Mouse (Mus musculus): ENCODE results near the gene Slc16a9. TPM values are rescaled to one million over a fixed set of nuclear protein-coding genes. Genes with fewer than 3 reads are reported as not detected.
A peak's percentile ranks its signal among the peaks of the same experiment; 100 is the strongest.

The Slc16a9 gene
- polyA plus RNA-seq, 3 experiments from 2014 or later, result not detected

DNA sequence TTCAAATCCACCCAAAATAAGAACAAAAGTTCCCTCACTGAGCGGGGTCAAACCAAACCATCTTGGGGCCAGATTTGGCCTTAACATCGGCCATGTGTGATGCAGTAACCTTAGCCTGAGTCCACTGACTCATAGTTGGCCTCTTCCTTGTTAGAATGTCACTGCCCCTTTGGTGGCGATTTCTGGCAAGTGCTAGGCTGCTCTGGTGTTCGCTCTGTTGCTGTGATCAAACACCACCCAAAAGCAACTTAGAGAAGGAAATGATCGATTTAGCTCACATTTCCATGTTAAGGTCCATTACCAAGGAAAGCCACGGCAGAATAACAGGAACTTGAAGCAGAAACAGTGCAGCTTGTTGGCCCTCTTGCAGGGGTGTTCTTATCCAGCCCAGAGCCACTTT, 5.9 kb downstream of the Slc16a9 start:
- no peak for ATAC-seq

DNA sequence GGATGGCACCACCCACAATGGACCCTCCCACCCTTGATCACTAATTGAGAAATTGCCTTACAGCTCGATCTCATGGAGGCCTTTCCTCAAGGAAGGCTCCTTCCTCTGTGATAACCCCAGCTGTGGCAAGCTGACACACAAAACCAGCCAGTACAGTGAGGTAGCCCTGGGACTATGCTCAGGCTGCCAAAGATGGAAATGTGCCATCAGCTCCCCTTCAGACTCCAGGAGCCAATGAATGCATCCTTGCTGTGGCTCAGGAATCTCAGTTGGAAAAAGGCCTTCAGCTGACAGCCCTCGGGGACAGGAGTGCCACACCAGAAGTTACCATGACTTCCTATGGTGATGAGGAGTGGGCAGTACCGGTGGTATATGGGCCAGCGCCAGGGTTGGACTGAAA, 9.8 kb downstream of the Slc16a9 start:
- no peak for ATAC-seq

DNA sequence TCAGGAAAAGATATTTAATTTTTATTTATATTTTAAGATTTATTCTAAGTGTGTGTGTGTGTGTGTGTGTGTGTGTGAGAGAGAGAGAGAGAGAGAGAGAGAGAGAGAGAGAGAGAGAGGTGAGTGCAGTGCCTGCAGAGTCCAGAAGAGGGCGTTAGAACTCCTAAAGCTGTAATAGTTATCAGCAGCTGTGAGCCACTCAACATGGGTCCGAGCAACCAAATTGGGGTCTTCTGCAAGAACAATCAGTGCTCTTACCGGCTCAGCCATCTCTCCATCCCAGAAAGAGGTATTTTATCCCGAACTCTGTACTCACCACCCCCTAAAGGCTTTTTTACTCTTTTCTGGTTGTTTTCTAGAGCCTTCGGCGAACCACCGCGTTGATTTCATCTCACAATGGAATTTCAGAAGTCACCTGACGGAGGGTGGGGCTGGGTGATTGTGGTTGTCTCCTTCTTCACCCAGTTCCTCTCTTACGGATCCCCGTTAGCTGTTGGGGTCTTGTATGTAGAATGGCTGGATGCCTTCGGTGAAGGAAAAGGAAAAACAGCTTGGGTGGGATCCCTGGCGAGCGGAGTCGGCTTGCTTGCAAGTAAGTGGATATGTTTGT, 10.8 kb downstream of the Slc16a9 start:
- no peak for ATAC-seq

DNA sequence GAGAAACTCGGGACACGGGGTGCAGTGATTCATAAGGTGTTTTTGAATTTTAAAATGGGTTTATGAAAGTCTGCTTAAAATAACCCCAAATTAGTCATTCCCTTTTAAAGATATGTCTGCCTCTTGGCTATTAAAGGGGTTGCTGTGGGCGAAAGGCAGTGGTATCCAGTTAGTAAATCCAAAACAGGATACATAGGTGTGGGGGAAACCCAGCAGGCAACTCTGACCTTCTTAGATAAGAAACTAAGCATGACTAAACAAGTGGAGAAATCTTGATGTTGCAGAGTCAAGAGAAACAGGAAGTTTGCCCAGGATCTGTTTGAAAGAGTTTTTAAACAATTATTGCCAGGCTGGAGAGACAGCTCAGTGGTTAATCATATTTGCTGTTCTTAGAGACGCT, 12.1 kb downstream of the Slc16a9 start:
- no peak for ATAC-seq

DNA sequence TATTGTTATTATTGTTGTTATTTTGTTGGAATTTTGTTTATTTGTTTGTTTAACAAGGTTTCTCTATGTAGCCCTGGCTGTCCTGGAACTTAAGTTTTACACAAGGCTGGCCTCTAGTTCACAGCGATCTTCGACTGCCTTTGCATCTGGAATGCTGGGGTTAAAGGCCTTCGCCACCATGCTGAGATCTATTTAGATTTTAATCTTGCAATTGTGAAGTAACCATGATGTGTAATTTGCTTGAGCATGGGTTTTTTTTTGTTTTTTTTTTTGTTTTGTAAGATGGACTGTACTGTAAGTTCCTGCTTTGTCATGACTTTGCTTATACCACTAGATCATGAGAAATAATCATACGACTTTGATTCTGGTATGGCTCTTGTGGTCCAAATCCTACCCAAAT, 16.0 kb downstream of the Slc16a9 start:
- no peak for ATAC-seq

DNA sequence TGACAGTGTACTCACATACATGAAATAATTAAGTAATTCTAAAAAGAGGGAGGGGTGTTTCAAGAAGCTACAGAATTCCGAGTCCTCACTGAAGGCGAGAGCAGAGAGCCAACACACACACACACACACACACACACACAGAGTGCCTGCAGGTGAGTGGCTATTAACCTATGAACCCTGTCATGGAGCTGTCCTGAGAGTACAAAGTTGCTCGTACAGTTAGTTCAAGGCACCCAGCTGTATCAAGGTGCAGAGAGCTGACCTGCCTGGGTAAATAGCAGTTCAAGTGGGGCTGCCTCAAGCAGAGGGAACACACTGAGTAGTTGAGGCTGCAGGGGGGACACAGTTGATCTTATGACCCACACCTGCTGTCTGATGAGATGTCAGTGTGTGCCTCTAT, 17.2 kb downstream of the Slc16a9 start:
- no peak for ATAC-seq

DNA sequence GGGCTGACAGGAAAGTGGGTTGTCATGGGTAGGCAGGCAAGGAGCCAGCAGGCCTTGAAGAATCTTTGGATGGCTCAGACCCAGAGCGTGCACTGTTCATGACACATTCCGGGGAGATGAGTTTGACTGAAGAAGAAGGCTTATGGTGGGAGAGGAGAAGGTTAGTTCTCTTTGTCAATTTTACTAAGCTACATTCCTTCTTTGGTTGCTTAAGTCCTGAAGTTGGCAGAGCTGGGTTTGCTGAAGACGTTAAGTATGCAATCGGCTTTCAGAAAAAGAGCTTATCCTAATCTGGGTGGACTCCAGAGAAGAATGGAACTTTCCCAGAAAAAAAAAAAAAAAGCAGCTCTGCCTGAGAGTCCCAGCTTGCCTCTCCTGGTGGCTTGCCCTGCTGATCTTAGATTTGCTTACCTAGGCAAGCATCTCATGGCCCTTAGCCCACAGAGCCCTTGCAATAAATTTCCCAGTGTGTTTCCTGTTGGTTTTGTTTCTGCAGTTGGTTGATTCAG, 18.8 kb downstream of the Slc16a9 start:
- ATAC-seq, result no peak

DNA sequence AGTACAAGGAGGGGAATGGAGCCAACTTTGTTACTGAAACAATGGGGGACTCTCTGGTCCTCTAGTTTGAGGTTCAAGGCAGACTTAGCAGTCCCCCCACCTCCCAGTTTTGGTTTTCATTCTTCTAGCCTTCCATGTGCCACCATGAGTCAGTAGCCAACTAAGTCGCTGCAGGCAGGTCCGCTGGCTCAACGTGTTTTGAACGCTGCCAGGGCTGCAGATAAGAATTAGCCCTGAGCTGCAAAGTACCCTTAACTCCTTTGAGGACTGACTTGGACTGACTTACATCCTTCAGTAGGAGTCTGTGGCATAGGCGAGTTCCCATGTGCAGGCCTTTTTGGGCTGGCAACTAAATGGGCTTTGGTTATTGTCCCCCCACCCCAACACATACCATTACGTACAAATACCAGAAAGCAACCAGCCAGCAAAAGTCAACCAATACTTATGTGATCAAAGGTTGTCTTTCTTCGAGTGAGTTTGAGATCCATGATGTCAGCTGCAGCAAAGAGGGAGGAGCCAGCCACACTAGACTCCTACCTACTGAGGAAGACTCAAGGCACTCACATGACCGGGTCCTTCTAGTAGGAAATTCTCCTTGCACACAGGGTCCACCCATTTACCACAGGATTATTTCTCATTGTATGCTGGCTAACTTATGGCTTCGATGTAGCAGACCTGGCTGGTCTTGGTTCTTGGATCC, 19.6 kb downstream of the Slc16a9 start:
- ATAC-seq, result no peak

DNA sequence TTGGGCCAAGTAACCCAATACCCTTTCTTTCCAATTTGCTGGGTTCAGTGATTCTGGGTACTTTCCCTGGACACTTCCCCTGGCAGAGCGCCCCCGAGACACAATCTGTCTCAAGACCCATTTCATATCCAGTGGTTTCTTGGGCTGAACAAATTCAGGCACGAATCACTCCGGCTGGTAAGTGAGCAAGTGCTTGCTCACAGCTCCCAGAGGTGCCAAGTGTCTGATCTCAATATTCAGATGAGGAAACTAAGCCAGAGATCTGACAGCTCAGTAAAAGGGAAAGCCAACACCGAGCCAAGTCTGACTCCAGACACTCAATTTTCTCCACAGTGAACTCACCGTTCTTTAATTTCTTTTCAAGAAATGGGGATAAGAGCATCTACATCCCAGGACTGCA, 21.6 kb downstream of the Slc16a9 start:
- ATAC-seq, result no peak

DNA sequence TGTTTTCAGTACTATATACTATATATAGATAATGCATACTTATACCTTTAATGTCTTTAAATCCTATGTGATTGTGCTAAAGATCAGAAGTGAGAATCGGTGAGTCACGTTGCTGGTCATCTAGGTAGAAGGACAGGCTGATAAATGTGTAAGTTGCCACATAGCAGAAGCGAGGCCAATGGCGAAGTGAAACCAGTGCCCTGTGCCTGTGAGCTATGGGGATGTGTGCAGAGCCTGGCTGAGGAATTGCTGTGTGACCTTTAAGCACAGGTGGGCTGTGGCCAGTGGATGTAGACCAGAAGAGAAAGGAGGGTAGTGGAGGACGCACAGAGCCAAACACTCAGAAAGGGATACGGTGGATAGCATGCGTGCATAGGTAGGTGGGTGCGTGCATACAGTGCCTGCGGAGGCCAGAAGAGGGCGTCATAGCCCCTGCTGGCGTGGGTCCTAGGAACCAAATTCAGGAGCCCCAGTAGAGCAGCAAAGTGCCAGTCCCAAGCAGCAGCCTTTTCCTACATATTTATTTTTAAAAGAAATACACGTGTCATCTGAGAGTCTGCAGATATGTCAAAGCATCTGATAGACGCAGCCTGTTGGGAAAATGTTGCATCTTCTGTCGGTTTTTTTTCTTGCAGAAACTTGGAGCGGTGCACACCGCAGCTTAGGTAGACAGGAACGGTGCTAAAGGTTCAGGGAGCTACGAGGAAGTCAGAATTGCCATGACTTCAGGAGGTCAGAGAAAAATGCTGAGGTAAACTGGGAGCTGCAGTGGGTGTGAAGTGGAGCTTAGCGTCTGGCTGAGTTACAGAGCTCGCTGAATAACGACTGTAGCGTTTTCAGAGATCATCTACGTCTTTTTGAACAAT, 23.9 kb downstream of the Slc16a9 start:
- no peak for ATAC-seq

DNA sequence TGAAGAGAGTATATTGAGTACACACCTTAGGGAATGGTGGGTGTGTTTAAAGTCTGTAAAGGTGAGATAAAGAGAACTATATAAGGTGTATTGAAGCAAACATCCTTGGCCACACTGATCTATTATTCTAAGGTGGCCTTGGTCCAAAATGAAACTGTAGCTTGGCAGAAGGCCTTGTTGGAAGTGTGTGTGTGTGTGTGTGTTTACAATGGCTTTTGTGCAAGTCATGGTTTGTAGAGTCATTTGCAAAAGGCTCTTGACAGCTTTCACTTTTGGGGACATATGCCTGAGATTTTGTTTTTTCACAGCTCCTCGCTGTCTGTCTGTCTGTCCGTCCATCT, 24.5 kb downstream of the Slc16a9 start:
- no peak for ATAC-seq

DNA sequence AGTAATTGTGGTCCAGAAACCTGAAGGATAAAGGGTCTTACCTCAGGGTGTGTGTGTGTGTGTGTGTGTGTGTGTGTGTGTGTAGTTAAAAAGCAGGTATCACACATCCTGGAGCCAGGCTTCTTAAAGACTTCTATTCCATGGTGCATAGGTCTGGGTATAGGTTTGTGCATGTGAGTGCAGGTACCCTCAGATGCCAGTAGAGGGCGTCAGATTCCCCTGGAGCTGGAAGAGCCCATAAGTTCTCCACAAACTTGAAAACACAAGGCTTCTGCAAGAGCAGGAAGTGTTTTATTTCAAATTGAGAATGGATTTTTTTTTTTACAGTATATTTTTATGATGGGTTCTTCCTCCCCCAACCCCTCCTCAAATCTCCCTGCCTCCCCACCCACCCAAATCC, 31.8 kb downstream of the Slc16a9 start:
- no peak for ATAC-seq

DNA sequence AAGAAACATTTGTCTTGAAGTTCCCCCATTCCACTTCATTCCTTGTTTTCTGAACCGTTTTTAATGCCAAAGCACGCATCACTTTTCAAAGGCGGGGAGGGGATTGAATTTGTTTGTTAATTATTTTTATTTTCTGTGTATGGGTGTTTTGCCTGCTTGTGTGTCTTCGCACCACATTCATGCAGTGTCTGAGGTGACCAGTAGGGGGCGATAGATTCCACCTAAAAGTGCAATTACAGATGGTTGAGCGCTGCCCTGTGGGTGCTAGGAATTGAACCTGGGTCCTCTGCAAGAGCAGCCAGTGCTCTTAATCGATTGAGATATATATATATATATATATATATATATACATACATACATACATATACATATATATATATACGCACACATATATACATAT, 34.4 kb downstream of the Slc16a9 start:
- ATAC-seq, result no peak

DNA sequence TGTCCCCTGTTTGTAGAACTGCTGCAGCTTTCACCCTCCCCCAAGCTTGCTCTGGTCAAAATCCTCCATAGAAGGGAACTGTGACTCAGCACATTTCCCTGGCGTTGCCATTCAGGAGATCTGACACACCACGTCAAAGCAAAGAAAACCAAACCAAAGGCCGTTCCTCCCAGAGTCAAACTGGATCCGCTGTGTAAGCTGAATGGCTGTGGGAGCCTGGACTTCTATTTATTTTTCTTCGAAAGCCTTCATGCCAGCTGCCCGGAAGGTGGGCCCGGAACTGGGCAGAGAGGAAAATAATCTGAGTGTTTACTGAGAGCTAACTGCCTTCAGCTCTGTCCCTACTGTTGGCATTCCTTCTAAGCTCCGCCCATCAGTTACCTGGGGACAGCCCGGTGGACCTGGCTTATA, 42.9 kb downstream of the Slc16a9 start:
- ATAC-seq, result no peak

DNA sequence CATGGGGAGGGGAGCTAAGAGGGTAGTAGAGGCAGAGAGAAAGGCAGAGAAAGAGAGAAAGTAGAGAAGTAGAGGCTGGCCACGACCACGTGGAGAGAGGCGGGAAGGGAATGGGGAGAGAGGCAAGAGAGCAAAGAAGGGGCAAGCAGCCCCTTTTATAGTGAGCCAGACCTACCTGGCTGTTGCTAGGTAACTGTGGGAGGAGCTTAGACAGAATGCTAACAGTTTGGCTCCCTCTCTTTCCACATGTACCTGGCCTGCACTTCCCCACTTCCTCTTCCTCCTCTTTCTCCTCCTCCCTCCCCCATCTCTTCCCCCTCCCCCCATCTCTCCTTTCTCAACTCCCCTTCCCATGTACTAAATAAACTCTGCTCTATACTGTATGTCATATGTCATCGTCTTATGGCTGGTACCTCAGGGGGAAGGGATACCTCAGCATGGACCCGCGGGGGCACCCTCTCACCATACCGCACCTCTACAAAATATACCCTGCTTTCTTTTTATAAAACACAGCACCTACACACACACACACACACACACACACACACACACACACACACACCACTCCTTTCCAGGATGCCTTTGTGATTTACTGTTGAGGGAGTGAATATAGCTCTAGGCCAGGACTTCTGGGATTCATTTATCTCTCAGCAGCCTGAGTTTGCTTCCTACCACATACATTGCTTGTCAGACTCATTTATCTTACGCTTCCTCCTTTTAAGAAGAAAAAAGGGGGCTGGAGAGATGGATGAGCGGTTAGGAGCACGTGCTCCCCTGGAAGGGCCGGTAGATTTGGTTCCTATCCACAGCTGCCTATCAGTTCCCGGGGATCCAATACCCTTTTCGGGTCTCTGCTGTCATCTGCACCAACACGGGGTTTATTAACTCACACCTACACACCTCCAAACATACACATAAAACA, 43.8 kb downstream of the Slc16a9 start:
- ATAC-seq, result no peak

DNA sequence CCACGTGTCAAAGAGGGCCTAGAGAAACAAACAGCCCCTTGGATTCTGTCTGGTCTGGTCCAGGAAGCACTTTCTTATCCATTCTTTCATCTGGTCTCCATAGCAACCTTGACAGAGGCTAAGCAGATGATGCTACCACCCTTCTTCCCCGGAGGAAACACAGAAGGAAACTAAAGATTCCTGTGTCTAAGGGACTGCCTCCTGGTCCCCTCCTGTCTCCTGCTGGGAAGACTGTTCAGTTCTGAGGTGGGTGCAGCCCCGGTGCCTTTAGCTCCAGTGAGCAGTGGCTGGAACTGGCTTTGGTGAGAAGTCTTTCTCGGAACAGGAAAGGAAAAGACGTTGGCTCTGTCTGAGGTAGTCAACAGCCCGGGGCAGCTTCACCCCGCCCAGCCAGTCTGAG, 47.1 kb downstream of the Slc16a9 start:
- ATAC-seq, result no peak

DNA sequence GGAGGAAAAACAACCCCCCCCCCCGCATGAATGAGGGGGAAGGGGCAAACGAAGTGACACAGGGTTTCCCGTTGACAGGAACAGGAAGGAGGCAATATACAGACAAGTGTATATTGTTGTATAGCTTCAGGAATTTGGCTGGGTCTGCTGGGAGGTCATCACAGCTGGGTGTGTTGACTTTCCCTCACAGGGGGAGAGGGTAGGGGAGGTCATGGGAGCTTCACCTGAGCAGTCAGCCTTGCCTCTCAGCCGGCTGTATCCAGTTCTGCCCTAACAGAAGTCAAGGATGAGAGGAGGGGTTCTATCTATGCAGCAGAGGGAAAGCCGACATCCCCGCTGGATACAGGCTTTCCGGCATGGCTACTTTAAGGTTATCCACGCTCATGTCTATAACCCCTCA, 49.2 kb downstream of the Slc16a9 start:
- ATAC-seq, result no peak

DNA sequence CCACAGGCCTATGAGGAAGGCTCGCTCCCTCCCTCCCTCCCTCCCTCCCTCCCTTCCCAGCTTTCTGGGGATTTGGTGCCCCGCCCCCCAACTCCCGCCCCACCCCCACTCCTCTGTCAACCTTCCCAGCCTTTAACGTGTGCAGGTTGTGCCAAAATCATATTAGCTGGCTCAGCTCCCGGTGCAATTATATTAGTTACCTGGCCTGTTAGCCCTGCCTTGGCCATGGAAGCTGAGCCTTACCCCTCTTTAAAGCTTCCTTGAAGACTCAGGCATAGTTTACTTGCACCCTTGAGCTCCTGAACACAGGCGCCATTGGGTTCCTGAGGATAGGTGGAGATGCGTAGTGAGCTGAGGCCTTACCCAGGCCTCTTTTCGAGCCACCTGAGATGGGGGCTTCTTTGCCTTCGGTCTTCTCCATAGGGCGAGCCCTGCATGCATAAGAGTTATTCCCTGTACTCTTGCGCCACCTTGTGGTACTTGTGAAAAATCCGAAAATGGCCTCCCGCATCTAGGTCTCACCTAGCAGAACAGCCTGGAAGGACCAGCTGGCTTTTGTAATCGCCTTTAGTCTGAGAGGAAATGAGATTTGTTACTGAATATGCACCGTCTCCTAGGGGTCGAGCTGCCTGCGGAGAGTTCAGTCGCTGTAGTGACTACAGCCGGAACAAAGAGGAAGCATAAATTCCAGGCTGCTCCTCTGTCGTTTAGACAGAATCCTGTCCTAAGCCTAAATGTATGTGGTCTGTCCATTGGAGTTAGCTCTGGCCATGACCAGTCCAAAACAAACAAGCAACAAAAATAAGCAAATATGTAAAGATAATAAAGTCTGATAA, 51.8 kb downstream of the Slc16a9 start:
- peak; percentile 56 for ATAC-seq

DNA sequence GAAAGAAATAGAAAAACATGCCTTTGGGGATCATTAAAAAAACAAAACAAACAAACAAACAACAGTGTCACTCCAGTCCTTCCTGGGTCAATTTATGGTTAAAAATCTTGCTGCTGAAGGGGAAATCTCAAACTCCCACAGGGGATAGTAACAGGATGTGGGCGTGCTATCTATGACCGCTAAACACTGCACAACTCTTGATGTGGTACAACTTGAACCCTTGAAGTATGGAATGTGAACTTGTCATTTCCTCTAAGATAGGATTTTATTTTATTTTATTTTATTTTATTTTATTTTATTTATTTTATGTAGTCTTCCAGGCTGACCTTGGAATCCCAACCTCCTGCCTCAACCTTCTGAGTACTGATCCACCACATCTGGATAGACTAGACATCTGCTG, 54.2 kb downstream of the Slc16a9 start:
- ATAC-seq, result no peak

DNA sequence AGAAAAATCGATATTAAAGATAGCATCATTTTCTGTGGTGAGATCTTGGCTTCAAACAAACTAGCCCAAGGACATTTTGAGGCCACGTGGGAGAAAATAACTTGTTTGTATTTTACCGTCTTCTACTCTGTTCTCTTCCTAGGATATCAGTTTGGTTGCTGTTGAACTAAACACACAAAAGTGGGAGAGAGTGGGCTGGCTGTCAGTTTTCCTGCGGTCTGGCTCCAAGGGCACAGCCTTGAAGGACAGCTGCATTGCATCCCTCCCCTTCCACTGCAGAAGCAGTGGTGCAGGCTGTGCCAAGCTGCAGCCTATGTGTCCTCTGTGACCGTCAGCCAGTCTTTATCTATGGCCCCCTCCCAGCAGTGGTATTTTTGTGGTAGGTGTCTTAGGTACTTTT, 54.8 kb downstream of the Slc16a9 start:
- ATAC-seq, result no peak

DNA sequence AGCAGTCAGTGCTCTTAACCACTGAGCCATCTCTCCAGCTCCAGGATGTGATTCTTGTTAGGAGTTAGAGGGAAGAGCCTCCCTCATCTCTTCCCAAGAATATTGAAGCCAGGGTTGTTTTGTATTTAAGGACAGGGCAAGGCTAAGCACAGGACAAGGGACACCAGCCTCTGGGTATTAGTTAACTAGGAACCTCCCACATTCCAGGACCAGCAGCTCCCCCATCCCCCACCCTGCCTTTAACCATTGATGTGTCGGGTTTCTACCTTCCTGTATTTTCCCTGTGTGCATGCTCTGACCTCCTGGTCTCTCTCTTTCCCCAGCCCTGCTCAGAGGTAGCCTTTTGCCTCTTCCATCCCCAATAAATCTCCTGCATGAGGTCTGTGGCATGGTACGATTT, 56.3 kb downstream of the Slc16a9 start:
- ATAC-seq, result no peak

DNA sequence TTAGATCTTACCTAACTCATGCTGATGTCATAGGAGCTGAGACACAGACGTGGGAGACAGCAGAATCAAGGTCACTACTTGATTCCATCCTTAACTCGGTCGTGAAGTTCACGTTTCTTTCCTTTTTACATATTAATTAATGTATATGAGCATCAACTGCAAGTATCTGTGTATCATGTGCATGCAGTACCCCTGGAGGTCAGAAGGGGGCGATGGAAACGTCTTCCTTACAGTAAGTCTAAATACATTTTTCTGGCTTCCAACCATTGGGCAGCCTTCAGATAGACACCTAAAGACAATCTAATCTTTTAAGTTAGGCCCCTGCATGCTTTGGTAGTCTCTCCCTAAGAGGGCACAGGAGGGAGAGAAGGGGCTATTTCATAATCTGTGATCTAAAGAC, 58.3 kb downstream of the Slc16a9 start:
- no peak for ATAC-seq

Data from inflammation-experienced regulatory T-cells, adult 6 months (primary cell).